Mouse (Mus musculus): Measurements from ENCODE around the gene Scn4b. TPM values are rescaled to one million over a fixed set of nuclear protein-coding genes. Genes with fewer than 3 reads are reported as not detected.

Scn4b gene
- polyA plus RNA-seq, 1 experiment = 1.0 TPM

GRCm38 (mm10) chr9:45121769-45122168, 16.4 kb upstream of the Scn4b start:
- DNase-seq = peak; percentile 71
- WGBS = 4% methylated on average over 10 of the region's 10 CpGs
- TF ChIP-seq CTCF (IDR thresholded peaks at IDR 0.05; ENCODE audit: insufficient read depth, low read length) (peak; percentile 96), POLR2A (IDR thresholded peaks at IDR 0.05; ENCODE audit: borderline replicate concordance, extremely low read depth, low read depth, low read length) (no peak)
- Histone ChIP-seq H3K4me3 (replicated peaks; ENCODE audit: extremely low read depth, low read depth, low read length) (no peak overlapping the region), H3K4me1 (ENCODE audit: control insufficient read depth, insufficient read depth, low read length) (no peaks in the 10 kb centered on the region)

GRCm38 (mm10) chr9:45122209-45122761, 15.9 kb upstream of the Scn4b start:
- TF ChIP-seq POLR2A (IDR thresholded peaks at IDR 0.05; ENCODE audit: borderline replicate concordance, extremely low read depth, low read depth, low read length) (no peak), CTCF (IDR thresholded peaks at IDR 0.05; ENCODE audit: insufficient read depth, low read length) (no peak)
- H3K4me3 ChIP-seq (replicated peaks; ENCODE audit: extremely low read depth, low read depth, low read length) = no peak overlapping the region
- DNase-seq = peak; percentile 56
- H3K4me1 ChIP-seq (ENCODE audit: control insufficient read depth, insufficient read depth, low read length) = no peaks in the 10 kb centered on the region
- 15% methylated on average over 9 of the region's 9 CpGs for WGBS

GRCm38 (mm10) chr9:45125211-45125610, 13.0 kb upstream of the Scn4b start:
- TF ChIP-seq POLR2A (IDR thresholded peaks at IDR 0.05; ENCODE audit: borderline replicate concordance, extremely low read depth, low read depth, low read length) (no peak), CTCF (IDR thresholded peaks at IDR 0.05; ENCODE audit: insufficient read depth, low read length) (no peak)
- WGBS = 88% methylated on average over 14 of the region's 14 CpGs
- Histone ChIP-seq H3K4me3 (replicated peaks; ENCODE audit: extremely low read depth, low read depth, low read length) (no peak overlapping the region), H3K4me1 (ENCODE audit: control insufficient read depth, insufficient read depth, low read length) (no peaks in the 10 kb centered on the region)
- no peak for DNase-seq

GRCm38 (mm10) chr9:45126941-45127340, 11.3 kb upstream of the Scn4b start:
- Histone ChIP-seq H3K4me3 (replicated peaks; ENCODE audit: extremely low read depth, low read depth, low read length) (no peak overlapping the region), H3K4me1 (ENCODE audit: control insufficient read depth, insufficient read depth, low read length) (no peaks in the 10 kb centered on the region)
- TF ChIP-seq POLR2A (IDR thresholded peaks at IDR 0.05; ENCODE audit: borderline replicate concordance, extremely low read depth, low read depth, low read length) (no peak), CTCF (IDR thresholded peaks at IDR 0.05; ENCODE audit: insufficient read depth, low read length) (no peak)
- WGBS = 44% methylated on average over 7 of the region's 7 CpGs
- DNase-seq = no peak

- TF ChIP-seq POLR2A (IDR thresholded peaks at IDR 0.05; ENCODE audit: borderline replicate concordance, extremely low read depth, low read depth, low read length) (no peak), CTCF (IDR thresholded peaks at IDR 0.05; ENCODE audit: insufficient read depth, low read length) (no peak)
- no peak for DNase-seq
- Histone ChIP-seq H3K4me3 (replicated peaks; ENCODE audit: extremely low read depth, low read depth, low read length) (no peak overlapping the region), H3K4me1 (ENCODE audit: control insufficient read depth, insufficient read depth, low read length) (no peaks in the 10 kb centered on the region)
- WGBS = 78% methylated on average over 3 of the region's 3 CpGs
Measured at GRCm38 (mm10) chr9:45130119-45130518, 8.1 kb upstream of the Scn4b start.

- peak; percentile 45 for DNase-seq
- no peak for TF ChIP-seq POLR2A (IDR thresholded peaks at IDR 0.05; ENCODE audit: borderline replicate concordance, extremely low read depth, low read depth, low read length)
- TF ChIP-seq CTCF (IDR thresholded peaks at IDR 0.05; ENCODE audit: insufficient read depth, low read length) = peak; percentile 65
- 25% methylated on average over 5 of the region's 5 CpGs for WGBS
Measured at GRCm38 (mm10) chr9:45133484-45134310, 4.5 kb upstream of the Scn4b start.

GRCm38 (mm10) chr9:45136442-45137169, 1.6 kb upstream of the Scn4b start:
- 28% methylated on average over 7 of the region's 7 CpGs for whole genome bisulfite sequencing
- Histone ChIP-seq H3K4me1 (ENCODE audit: control insufficient read depth, insufficient read depth, low read length) (no peaks in the 10 kb centered on the region), H3K4me3 (replicated peaks; ENCODE audit: extremely low read depth, low read depth, low read length) (no peak overlapping the region)
- TF ChIP-seq CTCF (IDR thresholded peaks at IDR 0.05; ENCODE audit: insufficient read depth, low read length) = no peak
- no peak for TF ChIP-seq POLR2A (IDR thresholded peaks at IDR 0.05; ENCODE audit: borderline replicate concordance, extremely low read depth, low read depth, low read length)
- no peak for DNase-seq

More at GRCm38 (mm10) chr9:45133484-45134310, 4.5 kb upstream of the Scn4b start:
- no peak overlapping the region for H3K4me3 ChIP-seq (replicated peaks; ENCODE audit: extremely low read depth, low read depth, low read length)
- H3K4me1 ChIP-seq (ENCODE audit: control insufficient read depth, insufficient read depth, low read length) = no peaks in the 10 kb centered on the region

- no peak for TF ChIP-seq CTCF (IDR thresholded peaks at IDR 0.05; ENCODE audit: insufficient read depth, low read length)
- TF ChIP-seq POLR2A (IDR thresholded peaks at IDR 0.05; ENCODE audit: borderline replicate concordance, extremely low read depth, low read depth, low read length) = no peak
- H3K4me1 ChIP-seq (ENCODE audit: control insufficient read depth, insufficient read depth, low read length) = no peaks in the 10 kb centered on the region
- WGBS = 8% methylated on average over 7 of the region's 7 CpGs
- DNase-seq = no peak
- H3K4me3 ChIP-seq (replicated peaks; ENCODE audit: extremely low read depth, low read depth, low read length) = no peak overlapping the region
Measured at GRCm38 (mm10) chr9:45139082-45139481, 887 bp downstream of the Scn4b start.

GRCm38 (mm10) chr9:45140945-45141344, 2.8 kb downstream of the Scn4b start:
- H3K4me3 ChIP-seq (replicated peaks; ENCODE audit: extremely low read depth, low read depth, low read length) = no peak overlapping the region
- TF ChIP-seq CTCF (IDR thresholded peaks at IDR 0.05; ENCODE audit: insufficient read depth, low read length) (no peak), POLR2A (IDR thresholded peaks at IDR 0.05; ENCODE audit: borderline replicate concordance, extremely low read depth, low read depth, low read length) (no peak)
- 63% methylated on average over 7 of the region's 7 CpGs for WGBS
- no peaks in the 10 kb centered on the region for H3K4me1 ChIP-seq (ENCODE audit: control insufficient read depth, insufficient read depth, low read length)
- no peak for DNase-seq

Data from lung, adult 2 months (tissue).